Mouse (Mus musculus): Measurements from ENCODE around the gene Galm. TPM values are rescaled to one million over a fixed set of nuclear protein-coding genes. Genes with fewer than 3 reads are reported as not detected.
A peak's percentile ranks its signal among the peaks of the same experiment; 100 is the strongest.

Galm gene
- polyA plus RNA-seq, 1 experiment from 2014 or later, result 1.7 TPM

DNA sequence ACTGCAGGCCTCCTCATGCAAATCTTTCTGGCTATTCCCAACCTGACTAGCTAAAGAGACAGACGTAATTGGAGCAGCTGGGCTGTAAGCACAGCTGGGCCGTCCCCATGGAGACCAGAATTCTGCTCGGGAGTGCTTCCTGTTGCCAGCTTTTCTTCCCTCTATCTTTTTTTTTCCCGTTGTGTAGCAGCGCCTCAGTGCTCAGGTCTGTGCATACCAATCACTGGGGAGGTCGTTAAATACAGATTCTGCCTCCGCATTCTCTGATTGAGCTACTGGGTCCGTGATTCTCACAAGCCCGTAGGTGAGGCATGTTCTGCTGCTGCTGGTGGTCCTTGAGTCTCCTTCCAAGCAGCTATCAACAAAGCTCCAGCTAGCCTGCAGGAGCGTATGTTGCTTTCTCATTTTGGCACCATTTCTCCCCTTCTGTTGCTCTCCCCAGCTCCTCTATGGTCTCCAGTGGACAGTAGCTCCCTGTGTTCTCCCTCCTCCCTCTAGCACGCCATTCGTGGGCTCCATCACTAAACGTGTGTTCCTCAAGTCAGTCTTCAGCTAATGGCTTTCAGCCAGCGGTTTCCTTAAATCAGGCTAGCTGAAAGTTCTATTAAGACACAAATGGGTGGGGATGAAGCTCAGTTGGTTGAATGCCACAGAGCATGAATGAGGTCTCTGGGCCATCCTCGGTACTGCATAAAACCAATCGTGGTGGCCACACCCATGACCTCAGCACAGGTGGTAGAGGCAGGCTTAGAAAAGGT is 41.3 kb downstream of the Galm start:
- Histone ChIP-seq H3K9ac (replicated peaks; ENCODE audit: low read depth, low read length) (peak overlapping the region; percentile 50), H3K4me1 (replicated peaks; ENCODE audit: control insufficient read depth, insufficient read depth, low read length) (peaks cover 36% of the 10 kb centered on the region), H3K9me3 (ENCODE audit: control insufficient read depth, low read length) (no peaks in the 10 kb centered on the region), H3K27ac (ENCODE audit: low read length) (peak overlapping the region; percentile 89), H3K36me3 (ENCODE audit: control insufficient read depth, insufficient read depth) (no peaks in the 10 kb centered on the region), H3K4me2 (ENCODE audit: low read length) (peak overlapping the region; percentile 56), H3K27me3 (replicated peaks; ENCODE audit: control insufficient read depth, insufficient read depth, low read length) (no peaks in the 10 kb centered on the region), H3K4me3 (replicated peaks; ENCODE audit: low read length) (peak overlapping the region; percentile 27)
- 12% methylated on average over 16 of the region's 16 CpGs for WGBS
- ATAC-seq, result peak; percentile 81

GRCm38 (mm10) chr17:80169792-80170191 is 42.5 kb downstream of the Galm start:
- WGBS, result 94% methylated on average over 6 of the region's 6 CpGs
- Histone ChIP-seq H3K27me3 (replicated peaks; ENCODE audit: control insufficient read depth, insufficient read depth, low read length) (no peaks in the 10 kb centered on the region), H3K9ac (replicated peaks; ENCODE audit: low read depth, low read length) (no peak overlapping the region), H3K4me1 (replicated peaks; ENCODE audit: control insufficient read depth, insufficient read depth, low read length) (peaks cover 36% of the 10 kb centered on the region), H3K27ac (ENCODE audit: low read length) (no peak overlapping the region), H3K4me3 (replicated peaks; ENCODE audit: low read length) (no peak overlapping the region), H3K9me3 (ENCODE audit: control insufficient read depth, low read length) (no peaks in the 10 kb centered on the region), H3K4me2 (ENCODE audit: low read length) (no peak overlapping the region), H3K36me3 (ENCODE audit: control insufficient read depth, insufficient read depth) (no peaks in the 10 kb centered on the region)
- ATAC-seq, result no peak

- ATAC-seq, result no peak
- Histone ChIP-seq H3K9ac (replicated peaks; ENCODE audit: low read depth, low read length) (no peak overlapping the region), H3K4me2 (ENCODE audit: low read length) (no peak overlapping the region), H3K27ac (ENCODE audit: low read length) (no peak overlapping the region), H3K9me3 (ENCODE audit: control insufficient read depth, low read length) (no peaks in the 10 kb centered on the region), H3K36me3 (ENCODE audit: control insufficient read depth, insufficient read depth) (no peaks in the 10 kb centered on the region), H3K27me3 (replicated peaks; ENCODE audit: control insufficient read depth, insufficient read depth, low read length) (no peaks in the 10 kb centered on the region), H3K4me1 (replicated peaks; ENCODE audit: control insufficient read depth, insufficient read depth, low read length) (peaks cover 29% of the 10 kb centered on the region), H3K4me3 (replicated peaks; ENCODE audit: low read length) (no peak overlapping the region)
- 88% methylated on average over 7 of the region's 7 CpGs for WGBS
These were observed 43.7 kb downstream of the Galm start for GRCm38 (mm10) chr17:80170951-80171350.

GRCm38 (mm10) chr17:80171948-80172347 is 44.7 kb downstream of the Galm start:
- Histone ChIP-seq H3K27me3 (replicated peaks; ENCODE audit: control insufficient read depth, insufficient read depth, low read length) (no peaks in the 10 kb centered on the region), H3K36me3 (ENCODE audit: control insufficient read depth, insufficient read depth) (no peaks in the 10 kb centered on the region), H3K4me1 (replicated peaks; ENCODE audit: control insufficient read depth, insufficient read depth, low read length) (peaks cover 21% of the 10 kb centered on the region), H3K27ac (ENCODE audit: low read length) (no peak overlapping the region), H3K9ac (replicated peaks; ENCODE audit: low read depth, low read length) (no peak overlapping the region), H3K4me2 (ENCODE audit: low read length) (no peak overlapping the region), H3K4me3 (replicated peaks; ENCODE audit: low read length) (no peak overlapping the region), H3K9me3 (ENCODE audit: control insufficient read depth, low read length) (no peaks in the 10 kb centered on the region)
- WGBS, result 84% methylated on average over 4 of the region's 4 CpGs
- no peak for ATAC-seq

GRCm38 (mm10) chr17:80172761-80173160 is 45.5 kb downstream of the Galm start:
- H3K36me3 ChIP-seq (ENCODE audit: control insufficient read depth, insufficient read depth), result no peaks in the 10 kb centered on the region
- peaks cover 15% of the 10 kb centered on the region for H3K4me1 ChIP-seq (replicated peaks; ENCODE audit: control insufficient read depth, insufficient read depth, low read length)
- no peaks in the 10 kb centered on the region for H3K9me3 ChIP-seq (ENCODE audit: control insufficient read depth, low read length)
- no peaks in the 10 kb centered on the region for H3K27me3 ChIP-seq (replicated peaks; ENCODE audit: control insufficient read depth, insufficient read depth, low read length)
- H3K9ac ChIP-seq (replicated peaks; ENCODE audit: low read depth, low read length), result no peak overlapping the region
- H3K4me3 ChIP-seq (replicated peaks; ENCODE audit: low read length), result no peak overlapping the region
- H3K4me2 ChIP-seq (ENCODE audit: low read length), result no peak overlapping the region
- WGBS, result 94% methylated on average over 5 of the region's 5 CpGs
- H3K27ac ChIP-seq (ENCODE audit: low read length), result no peak overlapping the region
- ATAC-seq, result no peak

GRCm38 (mm10) chr17:80173708-80174107 is 46.4 kb downstream of the Galm start:
- WGBS, result 93% methylated on average over 2 of the region's 2 CpGs
- no peak for ATAC-seq

GRCm38 (mm10) chr17:80174146-80174545 is 46.9 kb downstream of the Galm start:
- WGBS, result 87% methylated on average over 3 of the region's 3 CpGs
- no peaks in the 10 kb centered on the region for H3K9me3 ChIP-seq (ENCODE audit: control insufficient read depth, low read length)
- H3K4me2 ChIP-seq (ENCODE audit: low read length), result no peak overlapping the region
- no peak overlapping the region for H3K4me3 ChIP-seq (replicated peaks; ENCODE audit: low read length)
- no peaks in the 10 kb centered on the region for H3K36me3 ChIP-seq (ENCODE audit: control insufficient read depth, insufficient read depth)
- H3K4me1 ChIP-seq (replicated peaks; ENCODE audit: control insufficient read depth, insufficient read depth, low read length), result peaks cover 1% of the 10 kb centered on the region
- no peak overlapping the region for H3K9ac ChIP-seq (replicated peaks; ENCODE audit: low read depth, low read length)
- ATAC-seq, result no peak; the same call in 1 of the 2 replicates
- no peaks in the 10 kb centered on the region for H3K27me3 ChIP-seq (replicated peaks; ENCODE audit: control insufficient read depth, insufficient read depth, low read length)
- H3K27ac ChIP-seq (ENCODE audit: low read length), result no peak overlapping the region

More at GRCm38 (mm10) chr17:80173708-80174107, 46.4 kb downstream of the Galm start:
- Histone ChIP-seq H3K9ac (replicated peaks; ENCODE audit: low read depth, low read length) (no peak overlapping the region), H3K4me1 (replicated peaks; ENCODE audit: control insufficient read depth, insufficient read depth, low read length) (peaks cover 6% of the 10 kb centered on the region), H3K4me3 (replicated peaks; ENCODE audit: low read length) (no peak overlapping the region), H3K9me3 (ENCODE audit: control insufficient read depth, low read length) (no peaks in the 10 kb centered on the region), H3K27me3 (replicated peaks; ENCODE audit: control insufficient read depth, insufficient read depth, low read length) (no peaks in the 10 kb centered on the region), H3K36me3 (ENCODE audit: control insufficient read depth, insufficient read depth) (no peaks in the 10 kb centered on the region), H3K27ac (ENCODE audit: low read length) (no peak overlapping the region), H3K4me2 (ENCODE audit: low read length) (no peak overlapping the region)

- Histone ChIP-seq H3K4me2 (ENCODE audit: low read length) (no peak overlapping the region), H3K4me1 (replicated peaks; ENCODE audit: control insufficient read depth, insufficient read depth, low read length) (no peaks in the 10 kb centered on the region), H3K27ac (ENCODE audit: low read length) (no peak overlapping the region), H3K27me3 (replicated peaks; ENCODE audit: control insufficient read depth, insufficient read depth, low read length) (no peaks in the 10 kb centered on the region), H3K9ac (replicated peaks; ENCODE audit: low read depth, low read length) (no peak overlapping the region), H3K36me3 (ENCODE audit: control insufficient read depth, insufficient read depth) (no peaks in the 10 kb centered on the region), H3K4me3 (replicated peaks; ENCODE audit: low read length) (no peak overlapping the region), H3K9me3 (ENCODE audit: control insufficient read depth, low read length) (no peaks in the 10 kb centered on the region)
- ATAC-seq, result no peak; the same call in 1 of the 2 replicates
- 86% methylated on average over 19 of the region's 19 CpGs for WGBS
These were observed 47.6 kb downstream of the Galm start for GRCm38 (mm10) chr17:80174699-80175385.

- H3K36me3 ChIP-seq (ENCODE audit: control insufficient read depth, insufficient read depth), result no peaks in the 10 kb centered on the region
- H3K27ac ChIP-seq (ENCODE audit: low read length), result no peak overlapping the region
- H3K4me3 ChIP-seq (replicated peaks; ENCODE audit: low read length), result no peak overlapping the region
- H3K9ac ChIP-seq (replicated peaks; ENCODE audit: low read depth, low read length), result no peak overlapping the region
- no peaks in the 10 kb centered on the region for H3K9me3 ChIP-seq (ENCODE audit: control insufficient read depth, low read length)
- no peak for ATAC-seq
- no peaks in the 10 kb centered on the region for H3K27me3 ChIP-seq (replicated peaks; ENCODE audit: control insufficient read depth, insufficient read depth, low read length)
- no peak overlapping the region for H3K4me2 ChIP-seq (ENCODE audit: low read length)
- WGBS, result 66% methylated on average over 4 of the region's 4 CpGs
- no peaks in the 10 kb centered on the region for H3K4me1 ChIP-seq (replicated peaks; ENCODE audit: control insufficient read depth, insufficient read depth, low read length)
These were observed 48.1 kb downstream of the Galm start for GRCm38 (mm10) chr17:80175386-80175739.
